Mouse (Mus musculus) megakaryocyte-erythroid progenitor cell, adult 5-6 weeks (primary cell): ENCODE results near the gene D17H6S53E. TPM values are rescaled to one million over a fixed set of nuclear protein-coding genes. Genes with fewer than 3 reads are reported as not detected.
A peak's percentile ranks its signal among the peaks of the same experiment; 100 is the strongest.

ENCODE experiments used
- ATAC-seq: replicated peaks from 2 replicates; pipeline ENCODE4 v1.8.0; 2016; ENCODE audit warnings: mild to moderate bottlenecking, inconsistent platforms; ENCODE audit not compliant: severe bottlenecking, poor library complexity, low FRiP score, low TSS enrichment
- total RNA-seq, 2 experiments: library from RNA; stranded (forward) in 1 of 2; stranded (reverse) in 1 of 2; fragments of 200-1000, 215-1000 nt in 1 of 2; fragments of >200 nt in 1 of 2; fragmentation: Nextera tagmentation in 1 of 2; gene quantifications; 2 replicates each; pipeline ENCODE4 v1.2.3; 2014 to 2017

The D17H6S53E gene
- total RNA-seq, 2 experiments from 2014 or later: 0.70 to 9.0 TPM

- no peak for ATAC-seq
These were observed 844 bp downstream of the D17H6S53E start for GRCm38 (mm10) chr17:35127017-35127416.

- ATAC-seq: no peak
These were observed 2.8 kb downstream of the D17H6S53E start for GRCm38 (mm10) chr17:35128996-35129395.

DNA sequence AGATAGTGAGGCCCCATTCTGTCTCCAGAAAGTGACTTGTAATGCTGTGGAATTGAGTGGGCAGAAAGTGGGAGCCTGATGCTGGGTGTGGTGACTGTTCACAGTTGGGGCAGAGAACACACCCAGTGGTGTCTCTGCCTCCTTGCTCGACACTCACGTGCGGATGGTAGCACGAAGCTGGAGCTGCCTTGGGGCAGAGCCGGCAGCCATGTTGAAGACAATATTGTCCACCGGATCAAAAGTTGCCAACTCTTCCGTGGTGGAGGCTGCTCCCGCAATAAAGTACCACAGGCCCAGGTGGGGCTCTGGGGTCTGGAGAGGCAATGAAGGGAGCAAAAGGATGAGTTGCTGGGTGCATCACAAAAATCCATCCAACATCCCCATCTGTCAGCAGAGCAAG, 4.9 kb downstream of the D17H6S53E start:
- ATAC-seq: no peak

- no peak for ATAC-seq
These were observed 5.5 kb downstream of the D17H6S53E start, which contains the start of gene Apom for GRCm38 (mm10) chr17:35131500-35132173. TSS of gene Apom (minus strand) at chr17:35132050.

DNA sequence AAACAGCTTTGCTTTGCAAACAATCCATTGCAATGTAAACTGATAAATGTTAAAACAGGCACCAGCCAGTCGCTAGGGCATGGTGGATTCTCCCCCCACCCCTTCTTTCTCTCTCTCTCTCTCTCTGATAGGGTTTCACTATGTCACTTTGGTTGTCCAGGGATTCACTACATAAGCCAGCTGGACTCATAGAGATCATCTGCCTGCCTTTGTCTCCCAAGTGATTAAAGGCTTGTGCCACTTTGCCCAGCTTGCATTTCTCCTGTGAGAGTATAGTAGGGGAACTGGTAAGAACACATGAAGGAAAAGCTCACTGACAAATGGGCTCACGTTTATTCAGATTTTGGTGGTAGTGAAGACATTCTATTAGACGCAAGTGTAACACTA, 6.0 kb downstream of the D17H6S53E start:
- no peak for ATAC-seq

GRCm38 (mm10) chr17:35133517-35133916, 7.3 kb downstream of the D17H6S53E start:
- ATAC-seq: no peak

DNA sequence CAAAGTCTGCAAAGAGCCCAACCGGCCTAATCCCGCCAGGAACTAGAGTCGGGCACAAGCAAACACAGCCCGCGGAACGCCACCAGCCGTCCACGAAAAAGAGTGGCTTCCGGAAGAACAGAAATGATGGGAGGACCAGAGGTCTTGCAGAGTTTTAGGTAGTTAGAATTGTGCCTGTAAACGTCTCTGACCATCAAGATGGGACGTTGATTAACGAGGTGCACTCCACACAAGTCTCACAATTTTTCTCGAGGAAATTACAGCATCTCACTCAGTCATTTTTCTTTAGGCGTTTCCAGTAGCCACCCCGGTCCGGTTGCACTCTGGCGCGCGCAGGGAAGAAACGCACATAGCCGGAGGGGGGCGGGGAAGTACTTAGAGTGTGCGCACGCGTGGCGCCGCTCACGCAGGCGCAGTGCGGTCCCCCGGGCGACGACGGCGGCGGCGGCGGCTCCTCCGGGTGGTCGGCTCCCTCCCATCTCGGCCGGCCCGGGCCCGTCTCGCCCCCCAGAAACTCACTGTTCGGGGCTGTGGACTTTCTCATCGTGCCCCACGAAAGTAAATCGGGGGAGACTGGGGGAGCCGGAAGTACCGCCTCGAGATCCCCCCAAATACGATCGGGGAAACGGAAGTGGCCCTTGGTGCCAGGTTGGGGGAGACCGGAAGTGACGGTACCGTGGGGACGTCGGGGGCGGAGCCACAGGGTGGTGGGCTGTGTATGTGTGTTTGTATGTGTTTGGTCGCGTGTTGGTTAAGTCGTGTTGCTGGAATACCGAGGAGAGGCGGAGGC, 8.8 kb downstream of the D17H6S53E start, which contains the start of gene Bag6:
Gene Bag6 (plus strand): TSS at position 378 of the 790 bp plus-strand sequence.
- peak; percentile 77 for ATAC-seq

- ATAC-seq: peak; percentile 60
These were observed 9.6 kb downstream of the D17H6S53E start for GRCm38 (mm10) chr17:35135591-35136320.

DNA sequence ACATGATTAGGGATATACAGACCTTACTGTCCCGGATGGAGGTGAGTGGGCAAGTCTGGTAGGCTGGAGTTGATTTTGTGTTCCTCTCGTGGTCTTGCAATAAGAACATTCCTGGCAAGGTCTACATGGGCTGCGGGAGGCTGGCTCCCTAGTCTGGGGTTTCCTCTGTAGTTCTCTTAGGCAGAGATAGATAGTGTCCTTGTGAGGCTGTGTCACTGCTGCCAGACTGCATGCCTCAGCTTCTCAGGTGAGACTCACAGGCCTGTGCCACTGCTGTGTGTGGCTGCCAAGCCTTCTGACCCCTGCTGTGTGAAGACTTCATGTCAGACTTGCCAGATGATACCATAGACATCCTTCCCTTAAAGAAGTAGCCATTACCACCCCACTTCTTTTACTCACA, 13.1 kb downstream of the D17H6S53E start:
- ATAC-seq: no peak

DNA sequence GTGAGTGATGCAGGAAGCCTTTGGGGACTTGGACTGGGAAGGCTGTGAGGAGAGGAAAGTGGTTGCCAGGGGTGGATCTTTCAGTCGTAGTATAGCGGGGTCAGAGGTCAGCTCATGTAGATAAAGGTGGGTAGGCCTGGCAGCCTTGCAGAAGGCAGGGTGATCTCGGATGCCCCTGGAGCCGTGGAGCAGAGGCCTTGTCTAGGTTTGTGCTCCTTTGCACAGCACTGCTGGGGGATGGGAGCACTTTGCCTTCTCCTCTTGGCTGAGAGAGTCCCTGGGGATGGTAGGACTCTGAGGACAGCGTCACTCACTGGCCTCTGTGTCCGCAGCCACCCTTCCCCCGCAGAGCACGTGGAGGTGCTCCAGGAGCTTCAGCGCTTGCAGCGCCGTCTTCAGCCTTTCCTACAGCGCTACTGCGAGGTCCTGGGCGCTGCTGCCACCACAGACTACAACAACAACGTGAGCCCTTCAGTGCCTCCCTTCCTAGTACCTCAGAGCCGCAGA, 14.4 kb downstream of the D17H6S53E start:
- no peak for ATAC-seq

- ATAC-seq: no peak
These were observed 15.8 kb downstream of the D17H6S53E start for GRCm38 (mm10) chr17:35141971-35142370.

DNA sequence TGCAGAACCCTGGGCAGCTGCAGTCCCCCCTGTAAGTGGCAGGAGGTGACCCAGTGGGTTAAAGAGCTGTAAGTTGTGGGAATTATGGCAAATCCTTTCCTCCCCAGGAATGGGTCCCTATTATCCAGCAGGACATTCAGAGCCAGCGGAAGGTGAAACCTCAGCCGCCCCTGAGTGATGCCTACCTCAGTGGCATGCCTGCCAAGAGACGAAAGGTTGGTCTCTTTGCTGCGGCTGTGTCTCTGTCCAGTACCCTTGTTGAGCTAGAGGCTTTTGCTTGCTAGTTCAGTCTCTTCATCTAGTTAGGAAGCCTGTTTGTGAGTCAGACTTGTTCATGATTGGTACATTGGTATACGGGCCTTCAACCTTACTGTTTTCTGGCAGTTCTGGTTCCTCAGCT, 20.0 kb downstream of the D17H6S53E start:
- ATAC-seq: no peak

DNA sequence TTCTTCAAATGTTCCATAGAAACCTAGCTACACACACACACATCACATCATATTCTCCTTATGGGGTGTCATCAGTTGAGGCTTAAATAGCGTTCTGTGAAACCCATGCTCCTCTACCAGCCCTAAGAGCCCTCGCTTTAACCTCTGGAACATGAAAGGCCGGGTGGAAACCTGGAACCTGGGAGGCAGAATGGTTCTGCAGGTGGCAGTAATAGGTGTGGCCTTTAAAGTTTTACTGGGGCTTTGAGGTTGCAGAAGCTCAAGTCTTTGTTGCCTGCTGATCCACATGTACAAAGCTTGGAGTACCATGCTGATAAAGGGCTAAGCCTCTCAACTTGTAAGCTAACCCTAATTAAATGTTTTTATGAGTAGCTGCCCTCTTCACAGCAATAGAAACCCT, 21.2 kb downstream of the D17H6S53E start:
- ATAC-seq: no peak

DNA sequence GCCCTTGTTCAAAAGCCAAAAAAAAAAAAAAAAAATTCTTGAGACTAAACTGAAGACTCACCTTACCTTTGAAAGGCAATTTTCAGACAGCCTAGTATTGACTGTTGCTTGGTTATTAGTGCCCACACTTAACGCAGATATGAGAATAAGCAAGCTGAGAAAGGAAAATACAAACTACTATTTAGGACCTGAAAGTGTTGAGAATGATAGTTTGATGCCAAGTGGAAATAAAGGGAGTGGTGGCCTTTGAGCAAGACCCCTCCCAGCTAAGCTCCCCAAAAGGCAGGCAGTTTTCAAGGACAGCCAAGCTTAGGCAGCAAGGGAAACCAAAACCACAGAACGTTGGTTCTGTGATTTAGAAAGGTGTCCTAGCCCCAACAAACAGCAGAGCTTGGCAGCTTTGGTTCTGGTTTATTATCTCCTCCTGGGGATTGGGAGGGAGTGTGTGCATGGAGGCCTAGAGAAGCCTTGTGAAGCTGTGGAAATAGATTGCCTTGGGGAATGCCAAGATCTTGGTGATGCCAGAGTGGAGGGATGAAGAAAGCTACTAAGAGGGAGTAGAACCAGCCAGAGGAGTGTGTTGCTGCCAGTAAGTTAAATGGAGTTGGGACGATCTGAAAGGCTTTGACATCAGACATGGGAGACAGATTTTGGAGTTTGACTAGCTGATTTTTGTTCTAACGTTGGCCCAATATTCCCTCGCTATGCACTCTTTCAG, 21.9 kb downstream of the D17H6S53E start:
- no peak for ATAC-seq

DNA sequence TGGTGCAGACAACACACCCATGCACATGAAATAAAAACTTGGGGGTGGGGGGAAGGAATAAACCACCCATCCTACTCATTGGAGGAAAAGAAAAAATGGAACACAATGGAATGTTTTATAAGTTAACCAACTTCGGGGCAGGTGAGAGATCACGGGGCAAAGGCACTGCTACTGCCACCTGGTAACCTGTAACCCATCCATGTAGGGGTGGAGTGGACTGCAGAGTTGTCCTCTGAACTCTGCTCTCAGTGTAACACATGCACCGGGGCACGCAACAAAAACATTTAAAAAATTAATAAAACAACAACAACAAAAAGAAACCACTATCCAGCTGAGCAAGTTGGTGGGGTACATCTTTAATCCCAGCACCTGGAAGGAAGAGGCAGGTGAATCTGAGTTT, 25.9 kb downstream of the D17H6S53E start:
- ATAC-seq: no peak

DNA sequence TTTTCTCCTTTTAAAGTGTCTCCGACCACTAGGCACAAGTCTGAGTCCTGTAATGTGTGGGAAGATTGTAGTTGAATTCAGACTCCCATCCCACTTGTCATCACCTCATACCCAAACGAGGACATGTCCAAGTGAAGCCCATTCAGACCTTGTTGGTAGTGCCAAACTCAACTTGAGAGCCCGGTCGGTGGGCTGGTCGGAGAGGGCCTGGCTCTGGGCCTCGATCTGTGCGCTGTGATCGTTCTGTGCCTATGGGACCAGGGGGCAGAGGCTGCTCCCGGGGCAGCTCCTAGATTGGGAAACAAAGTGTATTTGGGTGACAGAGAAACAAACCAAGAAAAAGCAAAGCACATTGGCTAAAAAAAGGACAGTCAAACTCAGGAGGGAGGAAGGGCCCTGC, 26.9 kb downstream of the D17H6S53E start:
- ATAC-seq: no peak

- ATAC-seq: no peak
These were observed 27.8 kb downstream of the D17H6S53E start for GRCm38 (mm10) chr17:35153931-35154330.

DNA sequence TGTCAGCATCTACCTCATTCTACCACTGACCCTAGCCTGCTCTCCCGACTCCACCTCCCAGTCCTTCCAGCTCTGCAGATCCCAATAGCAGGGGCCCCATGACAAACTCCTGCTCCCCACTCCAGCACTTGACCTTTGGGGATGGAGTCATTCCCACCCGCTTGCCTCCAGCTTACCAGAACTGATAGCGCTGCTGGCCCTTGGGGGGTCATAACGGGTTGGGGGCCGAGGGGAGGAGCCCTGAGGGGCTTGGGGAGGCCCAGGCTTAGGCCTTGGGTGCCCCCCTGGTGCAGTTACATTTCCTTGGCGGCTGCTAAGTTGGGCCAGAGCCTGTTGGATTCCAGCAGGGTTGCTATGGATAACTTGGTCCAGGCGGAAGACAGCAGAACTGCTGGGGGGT, 28.4 kb downstream of the D17H6S53E start:
- no peak for ATAC-seq

- no peak for ATAC-seq
These were observed 29.3 kb downstream of the D17H6S53E start for GRCm38 (mm10) chr17:35155451-35155850.
